Mouse (Mus musculus): ENCODE measurements around the gene Sfpq. TPM values are rescaled to one million over a fixed set of nuclear protein-coding genes. Genes with fewer than 3 reads are reported as not detected.

Sfpq gene
- polyA plus RNA-seq, 1 experiment from 2014 or later: 56.3 TPM

DNA sequence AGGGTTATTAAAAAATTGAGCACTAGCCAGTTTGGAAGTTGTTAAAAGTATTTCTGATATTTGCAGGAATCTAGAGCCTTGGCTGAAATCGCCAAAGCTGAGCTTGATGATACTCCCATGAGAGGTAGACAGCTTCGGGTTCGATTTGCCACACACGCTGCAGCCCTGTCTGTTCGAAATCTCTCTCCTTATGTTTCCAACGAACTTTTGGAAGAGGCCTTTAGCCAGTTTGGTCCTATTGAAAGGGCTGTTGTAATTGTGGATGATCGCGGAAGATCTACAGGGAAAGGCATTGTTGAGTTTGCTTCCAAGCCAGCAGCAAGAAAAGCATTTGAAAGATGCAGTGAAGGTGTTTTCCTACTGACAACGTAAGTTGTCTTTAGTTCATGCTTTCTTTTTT is 2.1 kb downstream of the Sfpq start:
- ATAC-seq: no peak
- H3K36me3 ChIP-seq (ENCODE audit: control insufficient read depth, insufficient read depth): peaks cover 31% of the 10 kb centered on the region
- under 1% methylated on average over 9 of the region's 9 CpGs for WGBS
- peak overlapping the region; percentile 79 for H3K4me2 ChIP-seq (replicated peaks; ENCODE audit: low read depth)
- H3K27me3 ChIP-seq (replicated peaks; ENCODE audit: control insufficient read depth, insufficient read depth, low read length): no peaks in the 10 kb centered on the region
- TF ChIP-seq CTCF (IDR thresholded peaks at IDR 0.05; ENCODE audit: low read depth): no peak
- H3K4me3 ChIP-seq (ENCODE audit: low read depth, low read length): peak overlapping the region; percentile 99
- H3K4me1 ChIP-seq (replicated peaks; ENCODE audit: control insufficient read depth, insufficient read depth, low read length): 0 out of 2 replicates have a peak, but pooled peaks cover 3% of the 10 kb centered on the region
- no peak overlapping the region for H3K27ac ChIP-seq (ENCODE audit: low read depth, low read length)
- no peaks in the 10 kb centered on the region for H3K9me3 ChIP-seq (ENCODE audit: control insufficient read depth)
- H3K9ac ChIP-seq (ENCODE audit: low read depth, low read length): peak overlapping the region; percentile 100

DNA sequence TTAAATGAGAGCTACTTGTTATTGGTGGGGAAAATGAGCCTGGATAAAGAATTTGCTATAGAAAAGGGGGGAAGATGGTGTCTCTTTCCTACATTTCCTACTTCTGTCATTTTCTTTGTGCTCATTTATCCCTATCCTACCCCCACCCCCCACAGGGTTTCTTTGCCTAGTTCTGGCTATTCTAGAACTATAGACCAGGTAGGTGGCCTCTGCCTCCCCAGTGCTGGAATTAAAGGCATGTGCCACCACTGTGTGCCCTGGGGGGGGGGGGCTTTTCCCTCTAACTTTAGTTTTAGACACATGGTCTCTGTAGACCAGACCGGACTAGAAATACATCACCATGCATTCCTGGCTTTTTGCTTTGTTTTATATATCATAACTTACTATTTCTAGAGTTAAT is 3.1 kb downstream of the Sfpq start:
- no peak for ATAC-seq
- Histone ChIP-seq H3K36me3 (ENCODE audit: control insufficient read depth, insufficient read depth) (peaks cover 36% of the 10 kb centered on the region), H3K9ac (ENCODE audit: low read depth, low read length) (peak overlapping the region; percentile 31; the same call in 1 of the 2 replicates), H3K4me3 (ENCODE audit: low read depth, low read length) (peak overlapping the region; percentile 99), H3K4me1 (replicated peaks; ENCODE audit: control insufficient read depth, insufficient read depth, low read length) (0 out of 2 replicates have a peak, but pooled peaks cover 3% of the 10 kb centered on the region), H3K4me2 (replicated peaks; ENCODE audit: low read depth) (peak overlapping the region; percentile 79), H3K27ac (ENCODE audit: low read depth, low read length) (no peak overlapping the region), H3K27me3 (replicated peaks; ENCODE audit: control insufficient read depth, insufficient read depth, low read length) (no peaks in the 10 kb centered on the region), H3K9me3 (ENCODE audit: control insufficient read depth) (no peaks in the 10 kb centered on the region)
- WGBS: 22% methylated on average over 1 of the region's 1 CpGs
- TF ChIP-seq CTCF (IDR thresholded peaks at IDR 0.05; ENCODE audit: low read depth): no peak

DNA sequence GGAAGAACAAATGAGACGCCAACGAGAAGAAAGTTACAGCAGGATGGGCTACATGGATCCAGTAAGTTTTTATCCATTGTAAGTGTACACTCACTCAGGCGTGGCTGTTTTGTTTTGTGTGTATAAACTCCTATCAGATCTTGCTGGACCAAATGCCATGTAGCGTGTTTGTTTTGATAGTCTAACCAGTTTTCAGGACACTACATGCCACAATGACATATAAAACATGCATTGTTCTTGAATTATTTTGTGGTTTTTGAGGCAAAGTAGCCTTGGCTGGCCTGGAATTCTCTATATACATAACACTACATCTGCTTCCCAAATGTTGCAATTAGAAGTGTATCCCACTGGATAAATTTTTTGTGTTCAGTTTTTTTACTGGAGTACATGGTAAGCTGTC is 5.7 kb downstream of the Sfpq start:
- no peak for ATAC-seq
- H3K9ac ChIP-seq (ENCODE audit: low read depth, low read length): no peak overlapping the region
- 74% methylated on average over 4 of the region's 4 CpGs for WGBS
- no peak for TF ChIP-seq CTCF (IDR thresholded peaks at IDR 0.05; ENCODE audit: low read depth)
- 0 out of 2 replicates have a peak, but pooled peaks cover 3% of the 10 kb centered on the region for H3K4me1 ChIP-seq (replicated peaks; ENCODE audit: control insufficient read depth, insufficient read depth, low read length)
- no peak overlapping the region for H3K4me2 ChIP-seq (replicated peaks; ENCODE audit: low read depth)
- H3K27ac ChIP-seq (ENCODE audit: low read depth, low read length): no peak overlapping the region; the same call in 1 of the 2 replicates
- H3K27me3 ChIP-seq (replicated peaks; ENCODE audit: control insufficient read depth, insufficient read depth, low read length): no peaks in the 10 kb centered on the region
- peaks cover 61% of the 10 kb centered on the region for H3K36me3 ChIP-seq (ENCODE audit: control insufficient read depth, insufficient read depth)
- no peak overlapping the region for H3K4me3 ChIP-seq (ENCODE audit: low read depth, low read length)
- no peaks in the 10 kb centered on the region for H3K9me3 ChIP-seq (ENCODE audit: control insufficient read depth)

DNA sequence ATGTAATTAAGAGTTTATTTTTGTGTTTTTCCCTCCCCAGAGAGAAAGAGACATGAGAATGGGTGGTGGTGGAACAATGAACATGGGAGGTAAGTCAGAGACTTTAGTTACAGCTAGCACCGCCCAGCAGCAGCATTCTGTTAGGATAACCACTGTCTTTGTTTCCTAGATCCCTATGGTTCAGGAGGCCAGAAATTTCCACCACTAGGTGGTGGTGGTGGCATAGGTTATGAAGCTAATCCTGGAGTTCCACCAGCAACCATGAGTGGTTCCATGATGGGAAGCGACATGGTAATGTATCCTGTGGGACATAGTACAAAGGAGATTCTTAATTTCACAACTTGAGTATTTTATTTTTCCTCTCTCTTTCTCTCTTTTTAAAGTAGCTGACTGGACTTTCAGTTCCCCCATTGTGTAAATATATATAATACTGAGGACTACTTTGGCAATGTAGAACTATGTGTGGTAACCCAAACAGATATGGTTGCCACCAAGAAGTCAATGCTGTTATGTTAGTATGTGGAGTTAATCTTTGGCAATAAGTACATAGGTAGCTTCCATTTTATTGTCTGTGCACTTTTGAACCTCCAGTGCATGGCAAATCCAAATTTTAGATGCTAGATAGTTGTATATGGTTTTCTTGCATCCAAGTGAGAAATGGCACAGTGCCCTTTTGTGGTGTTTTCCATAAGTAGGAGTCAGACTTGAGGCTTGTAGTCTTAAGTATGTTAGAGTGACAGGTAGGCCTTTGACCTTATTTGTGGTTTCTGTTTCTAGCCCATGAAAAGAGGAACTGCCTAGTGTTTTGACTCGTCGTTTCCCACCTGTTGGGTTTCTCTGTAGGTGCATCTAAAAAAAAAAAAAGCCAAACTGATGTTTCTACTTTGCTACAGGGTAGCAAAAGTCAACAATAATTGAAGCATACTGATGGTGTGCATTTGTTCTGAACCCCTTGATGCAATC is 6.4 kb downstream of the Sfpq start:
- no peak overlapping the region for H3K4me2 ChIP-seq (replicated peaks; ENCODE audit: low read depth)
- H3K4me1 ChIP-seq (replicated peaks; ENCODE audit: control insufficient read depth, insufficient read depth, low read length): 0 out of 2 replicates have a peak, but pooled peaks cover 3% of the 10 kb centered on the region
- TF ChIP-seq CTCF (IDR thresholded peaks at IDR 0.05; ENCODE audit: low read depth): peak; percentile 77
- H3K9me3 ChIP-seq (ENCODE audit: control insufficient read depth): no peaks in the 10 kb centered on the region
- no peak overlapping the region for H3K4me3 ChIP-seq (ENCODE audit: low read depth, low read length)
- H3K27ac ChIP-seq (ENCODE audit: low read depth, low read length): peak overlapping the region; percentile 36; the same call in 1 of the 2 replicates
- 63% methylated on average over 4 of the region's 4 CpGs for WGBS
- 0 out of 2 replicates have a peak, but pooled peaks have one; percentile 50 for ATAC-seq
- no peak overlapping the region for H3K9ac ChIP-seq (ENCODE audit: low read depth, low read length)
- peaks cover 68% of the 10 kb centered on the region for H3K36me3 ChIP-seq (ENCODE audit: control insufficient read depth, insufficient read depth)
- no peaks in the 10 kb centered on the region for H3K27me3 ChIP-seq (replicated peaks; ENCODE audit: control insufficient read depth, insufficient read depth, low read length)

DNA sequence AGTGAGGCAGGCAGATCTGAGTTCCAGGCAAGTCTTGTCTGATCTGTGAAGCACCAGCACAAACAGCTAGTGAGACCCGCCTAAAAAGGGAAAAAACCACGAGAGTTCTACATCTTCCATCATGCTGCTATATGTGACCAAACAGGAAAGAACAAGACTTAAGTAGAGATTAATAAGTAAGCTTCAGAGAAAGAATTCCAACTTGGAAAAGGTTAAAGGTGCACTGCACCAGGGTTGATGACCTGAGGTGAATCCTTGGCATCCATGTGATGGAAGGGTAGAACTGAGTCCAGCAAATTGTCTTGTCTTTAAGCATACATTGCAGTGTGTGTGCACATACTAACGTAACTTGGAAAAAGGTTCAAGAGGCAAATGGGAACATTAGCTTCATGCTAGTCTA is 16.0 kb downstream of the Sfpq start:
- H3K4me1 ChIP-seq (replicated peaks; ENCODE audit: control insufficient read depth, insufficient read depth, low read length): no peaks in the 10 kb centered on the region
- TF ChIP-seq CTCF (IDR thresholded peaks at IDR 0.05; ENCODE audit: low read depth): no peak
- 0 out of 2 replicates have a peak overlapping the region, but pooled peaks have one; percentile 3 for H3K27ac ChIP-seq (ENCODE audit: low read depth, low read length)
- ATAC-seq: no peak
- 82% methylated on average over 3 of the region's 3 CpGs for WGBS
- no peaks in the 10 kb centered on the region for H3K9me3 ChIP-seq (ENCODE audit: control insufficient read depth)
- H3K27me3 ChIP-seq (replicated peaks; ENCODE audit: control insufficient read depth, insufficient read depth, low read length): no peaks in the 10 kb centered on the region
- no peak overlapping the region for H3K4me2 ChIP-seq (replicated peaks; ENCODE audit: low read depth)
- H3K36me3 ChIP-seq (ENCODE audit: control insufficient read depth, insufficient read depth): peaks cover 66% of the 10 kb centered on the region
- H3K4me3 ChIP-seq (ENCODE audit: low read depth, low read length): no peak overlapping the region
- H3K9ac ChIP-seq (ENCODE audit: low read depth, low read length): no peak overlapping the region

All from intestine, postnatal 0 days (tissue).